Mouse (Mus musculus): ENCODE measurements around the gene Tyro3. TPM values are rescaled to one million over a fixed set of nuclear protein-coding genes. Genes with fewer than 3 reads are reported as not detected.

Gene Tyro3
- polyA plus RNA-seq, 1 experiment from 2014 or later = 21.9 TPM

DNA sequence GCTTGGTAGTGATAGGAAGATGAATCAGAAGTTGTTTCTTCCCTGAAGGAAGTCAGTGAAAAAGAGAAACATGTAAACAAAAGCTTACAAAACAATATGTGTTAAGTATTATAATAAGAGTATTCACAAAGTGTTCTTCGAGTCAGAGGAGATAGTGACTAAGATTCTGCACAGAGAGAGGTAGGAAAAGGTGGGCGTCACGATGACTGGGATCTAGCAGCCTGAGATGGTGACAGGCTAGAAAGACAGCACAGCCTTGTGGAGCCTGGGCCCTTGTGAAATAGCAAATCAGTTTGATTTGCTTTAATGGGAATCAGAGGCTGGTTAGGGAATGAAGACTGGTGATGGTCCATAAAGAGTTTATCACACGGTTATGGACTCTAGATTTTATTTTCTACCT lies 56.3 kb downstream of the Tyro3 start:
- DNase-seq = no peak
- H3K9ac ChIP-seq = no peak overlapping the region
- no peak for ATAC-seq (ENCODE audit: insufficient read depth)
- no peak for TF ChIP-seq CTCF (IDR thresholded peaks at IDR 0.05; ENCODE audit: low read depth)
- no peaks in the 10 kb centered on the region for H3K4me1 ChIP-seq (ENCODE audit: insufficient read depth)
- no peak overlapping the region for H3K27ac ChIP-seq (ENCODE audit: low read depth)
- WGBS = 85% methylated on average over 4 of the region's 4 CpGs
- no peaks in the 10 kb centered on the region for H3K9me3 ChIP-seq (ENCODE audit: low read depth, low read length)
- no peaks in the 10 kb centered on the region for H3K36me3 ChIP-seq (ENCODE audit: insufficient read depth)
- no peak overlapping the region for H3K4me2 ChIP-seq
- H3K4me3 ChIP-seq (ENCODE audit: low read depth, low read length) = no peak overlapping the region
- H3K27me3 ChIP-seq (ENCODE audit: insufficient read depth, low read length) = no peaks in the 10 kb centered on the region

DNA sequence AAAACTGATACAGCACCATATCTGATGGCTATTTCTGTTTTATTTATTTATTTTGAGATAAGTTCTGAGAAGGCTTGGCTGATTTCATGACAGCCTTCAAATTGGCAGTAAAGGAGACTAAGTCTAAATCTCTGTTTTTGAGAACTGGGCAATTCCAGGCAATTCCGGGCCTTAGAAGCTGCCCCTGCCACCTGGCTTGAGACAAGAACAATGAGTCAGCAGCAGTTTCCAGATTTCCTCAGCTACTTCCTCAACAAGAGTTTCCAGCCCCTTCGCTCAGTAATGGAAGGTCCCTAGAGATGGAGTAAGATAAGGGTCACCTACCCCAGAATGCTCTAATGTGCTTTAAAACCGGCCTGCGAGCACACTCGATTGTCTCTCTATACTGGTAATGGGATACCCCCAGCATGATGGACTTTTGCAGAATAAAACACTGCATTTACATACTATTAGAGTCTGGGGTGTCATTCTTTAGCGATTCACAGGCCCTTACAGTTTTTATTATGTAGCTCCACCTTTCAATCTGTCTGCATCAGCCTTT lies 57.8 kb downstream of the Tyro3 start:
- H3K9ac ChIP-seq = no peak overlapping the region
- H3K27me3 ChIP-seq (ENCODE audit: insufficient read depth, low read length) = no peaks in the 10 kb centered on the region
- no peak overlapping the region for H3K4me3 ChIP-seq (ENCODE audit: low read depth, low read length)
- H3K4me2 ChIP-seq = no peak overlapping the region
- no peak for TF ChIP-seq CTCF (IDR thresholded peaks at IDR 0.05; ENCODE audit: low read depth)
- H3K4me1 ChIP-seq (ENCODE audit: insufficient read depth) = no peaks in the 10 kb centered on the region
- H3K27ac ChIP-seq (ENCODE audit: low read depth) = no peak overlapping the region
- no peak for ATAC-seq (ENCODE audit: insufficient read depth)
- WGBS = 63% methylated on average over 6 of the region's 6 CpGs
- no peaks in the 10 kb centered on the region for H3K36me3 ChIP-seq (ENCODE audit: insufficient read depth)
- H3K9me3 ChIP-seq (ENCODE audit: low read depth, low read length) = no peaks in the 10 kb centered on the region
- no peak for DNase-seq

DNA sequence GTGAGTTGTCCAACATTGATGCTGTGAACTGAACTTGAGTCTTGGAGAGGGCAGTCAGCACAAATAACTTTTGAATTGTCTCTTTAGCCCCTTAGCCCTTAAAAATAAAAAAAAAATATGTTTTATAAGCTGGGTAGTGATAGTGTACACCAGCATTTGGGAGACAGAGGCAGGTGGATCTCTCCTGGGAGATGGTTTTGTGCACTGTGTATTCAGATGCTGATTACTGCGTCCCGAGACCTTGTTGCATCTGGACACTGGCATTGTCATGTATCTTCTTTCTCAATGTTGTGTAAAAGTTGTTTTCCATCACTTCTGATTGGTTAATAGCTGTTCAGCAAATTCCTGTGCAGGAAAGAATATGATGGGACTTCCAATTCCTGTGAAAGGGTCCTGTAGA lies 59.8 kb downstream of the Tyro3 start:
- Histone ChIP-seq H3K4me1 (ENCODE audit: insufficient read depth) (no peaks in the 10 kb centered on the region), H3K9ac (no peak overlapping the region), H3K27me3 (ENCODE audit: insufficient read depth, low read length) (no peaks in the 10 kb centered on the region; the same call in 1 of the 2 replicates), H3K27ac (ENCODE audit: low read depth) (no peak overlapping the region), H3K36me3 (ENCODE audit: insufficient read depth) (no peaks in the 10 kb centered on the region), H3K4me2 (no peak overlapping the region), H3K4me3 (ENCODE audit: low read depth, low read length) (no peak overlapping the region), H3K9me3 (ENCODE audit: low read depth, low read length) (no peaks in the 10 kb centered on the region)
- DNase-seq (no peak), ATAC-seq (ENCODE audit: insufficient read depth) (no peak)
- WGBS = 73% methylated on average over 2 of the region's 2 CpGs
- TF ChIP-seq CTCF (IDR thresholded peaks at IDR 0.05; ENCODE audit: low read depth) = no peak

DNA sequence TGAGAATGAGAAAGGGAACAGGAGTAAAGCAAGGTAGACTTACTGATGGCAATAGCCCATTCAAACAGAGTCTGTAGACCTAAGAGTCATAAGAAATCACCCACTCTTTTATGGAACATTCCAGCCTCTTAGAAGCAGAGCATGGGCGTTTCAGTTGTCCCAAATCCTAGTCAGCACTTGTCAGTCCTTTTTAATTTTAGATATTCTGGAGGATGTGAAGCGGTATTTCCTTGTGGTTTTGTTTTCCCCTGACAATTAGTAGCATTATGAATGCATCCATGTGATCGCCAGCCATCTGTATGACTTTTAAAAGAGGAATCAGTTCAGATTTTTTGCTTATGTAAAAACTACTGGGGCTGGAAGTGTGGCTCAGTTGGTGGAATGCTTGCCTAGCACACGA lies 67.0 kb downstream of the Tyro3 start:
- Histone ChIP-seq H3K4me3 (ENCODE audit: low read depth, low read length) (no peak overlapping the region), H3K9me3 (ENCODE audit: low read depth, low read length) (no peaks in the 10 kb centered on the region), H3K27ac (ENCODE audit: low read depth) (no peak overlapping the region), H3K27me3 (ENCODE audit: insufficient read depth, low read length) (no peaks in the 10 kb centered on the region; the same call in 1 of the 2 replicates), H3K9ac (no peak overlapping the region), H3K4me2 (no peak overlapping the region), H3K4me1 (ENCODE audit: insufficient read depth) (no peaks in the 10 kb centered on the region), H3K36me3 (ENCODE audit: insufficient read depth) (no peaks in the 10 kb centered on the region)
- TF ChIP-seq CTCF (IDR thresholded peaks at IDR 0.05; ENCODE audit: low read depth) = no peak
- ATAC-seq (ENCODE audit: insufficient read depth) (no peak), DNase-seq (no peak)
- 64% methylated on average over 4 of the region's 4 CpGs for WGBS

Other genes starting within 250 kb of the Tyro3 start
- gene Nusap1, start 179.4 kb upstream of the Tyro3 start, polyA plus RNA-seq (2014; fragmentation: Nextera tagmentation; extraction: Ambion mirVana) = 83.9 and 84.5 TPM in 2 replicates
- 25.3 and 27.8 TPM in 2 replicates for gene Oip5, start 179.3 kb upstream of the Tyro3 start, polyA plus RNA-seq (2014; fragmentation: Nextera tagmentation; extraction: Ambion mirVana)
- 36.7 and 37.4 TPM in 2 replicates for gene Ndufaf1, start 134.9 kb upstream of the Tyro3 start, polyA plus RNA-seq (2014; fragmentation: Nextera tagmentation; extraction: Ambion mirVana)
- 26.2 and 28.0 TPM in 2 replicates for gene Rtf1, start 122.7 kb upstream of the Tyro3 start, polyA plus RNA-seq (2014; fragmentation: Nextera tagmentation; extraction: Ambion mirVana)
- 1.3 TPM in 2 replicates for gene Itpka, start 55.4 kb upstream of the Tyro3 start, polyA plus RNA-seq (2014; fragmentation: Nextera tagmentation; extraction: Ambion mirVana)
- gene Ltk, start 37.3 kb upstream of the Tyro3 start, polyA plus RNA-seq (2014; fragmentation: Nextera tagmentation; extraction: Ambion mirVana) = 0.66 and 0.83 TPM in 2 replicates
- 30.7 and 34.2 TPM in 2 replicates for gene Rpap1, start 10.2 kb upstream of the Tyro3 start, polyA plus RNA-seq (2014; fragmentation: Nextera tagmentation; extraction: Ambion mirVana)
- gene Mga, start 99.5 kb downstream of the Tyro3 start, polyA plus RNA-seq (2014; fragmentation: Nextera tagmentation; extraction: Ambion mirVana) = 36.6 and 38.6 TPM in 2 replicates
- 3.4 and 4.0 TPM in 2 replicates for gene Mapkbp1, start 175.0 kb downstream of the Tyro3 start, polyA plus RNA-seq (2014; fragmentation: Nextera tagmentation; extraction: Ambion mirVana)
- gene Jmjd7, start 229.8 kb downstream of the Tyro3 start, polyA plus RNA-seq (2014; fragmentation: Nextera tagmentation; extraction: Ambion mirVana) = 19.9 and 21.8 TPM in 2 replicates
- 2.2 and 3.3 TPM in 2 replicates for gene Gm28042, start 229.8 kb downstream of the Tyro3 start, polyA plus RNA-seq (2014; fragmentation: Nextera tagmentation; extraction: Ambion mirVana)
- 1.2 and 1.5 TPM in 2 replicates for gene Pla2g4b, start 235.7 kb downstream of the Tyro3 start, polyA plus RNA-seq (2014; fragmentation: Nextera tagmentation; extraction: Ambion mirVana)

All from lung, embryonic 14.5 days (tissue).